Mouse (Mus musculus) megakaryocyte-erythroid progenitor cell, adult 5-6 weeks (primary cell): Measurements from ENCODE around the gene Ehbp1l1. TPM values are rescaled to one million over a fixed set of nuclear protein-coding genes. Genes with fewer than 3 reads are reported as not detected.

Source experiments
- ATAC-seq: replicated peaks from 2 replicates; pipeline ENCODE4 v1.8.0; 2016; ENCODE audit warnings: mild to moderate bottlenecking, inconsistent platforms; ENCODE audit not compliant: severe bottlenecking, poor library complexity, low FRiP score, low TSS enrichment
- total RNA-seq, 2 experiments: library from RNA; stranded (forward) in 1 of 2; stranded (reverse) in 1 of 2; fragments of 200-1000, 215-1000 nt in 1 of 2; fragments of >200 nt in 1 of 2; fragmentation: Nextera tagmentation in 1 of 2; gene quantifications; 2 replicates each; pipeline ENCODE4 v1.2.3; 2014 to 2017

Ehbp1l1 gene
- total RNA-seq (2014; fragmentation: Nextera tagmentation) (43.9 and 46.1 TPM in 2 replicates), total RNA-seq (2017) (42.4 and 43.6 TPM in 2 replicates)

DNA sequence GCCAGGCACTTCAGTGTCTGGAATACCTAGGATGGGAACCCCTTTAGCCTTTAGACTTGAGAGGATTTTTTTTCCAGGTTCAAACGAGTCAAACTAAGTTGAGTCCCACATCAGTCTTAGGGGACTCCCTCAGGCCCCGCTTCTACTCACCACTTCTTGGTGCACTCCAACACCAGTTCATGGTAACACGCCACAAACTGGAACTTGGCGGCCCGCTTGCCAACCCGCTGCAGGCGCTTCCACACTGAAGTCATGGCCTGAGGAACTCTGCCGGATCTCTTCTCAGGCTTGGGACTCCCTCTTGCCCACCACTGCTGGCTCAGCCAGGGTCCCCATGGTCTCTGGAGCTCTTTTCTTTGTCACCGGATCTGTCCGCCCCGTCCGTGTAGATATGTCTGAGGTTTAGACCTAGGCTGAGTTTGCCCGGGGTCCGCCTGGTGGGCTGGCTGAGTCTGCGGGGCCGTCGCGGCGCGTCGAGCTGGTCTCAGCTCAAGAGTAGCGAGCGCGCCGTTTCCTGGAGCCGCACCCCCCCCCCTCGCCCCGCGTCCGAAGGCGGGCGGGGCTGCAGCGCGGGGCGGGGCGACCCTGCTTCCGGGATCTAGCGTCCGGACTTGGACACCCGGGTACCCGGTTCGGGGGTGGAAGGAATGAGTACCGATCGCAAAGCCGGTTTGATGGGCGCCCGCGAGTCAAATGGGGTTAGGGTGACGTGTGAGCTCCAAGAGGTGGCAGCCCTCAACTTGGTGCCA, at the start of gene Ehbp1l1:
Gene Ehbp1l1 (minus strand): TSS at position 551 of the 749 bp plus-strand sequence.
- peak; percentile 8; the same call in 1 of the 2 replicates for ATAC-seq

DNA sequence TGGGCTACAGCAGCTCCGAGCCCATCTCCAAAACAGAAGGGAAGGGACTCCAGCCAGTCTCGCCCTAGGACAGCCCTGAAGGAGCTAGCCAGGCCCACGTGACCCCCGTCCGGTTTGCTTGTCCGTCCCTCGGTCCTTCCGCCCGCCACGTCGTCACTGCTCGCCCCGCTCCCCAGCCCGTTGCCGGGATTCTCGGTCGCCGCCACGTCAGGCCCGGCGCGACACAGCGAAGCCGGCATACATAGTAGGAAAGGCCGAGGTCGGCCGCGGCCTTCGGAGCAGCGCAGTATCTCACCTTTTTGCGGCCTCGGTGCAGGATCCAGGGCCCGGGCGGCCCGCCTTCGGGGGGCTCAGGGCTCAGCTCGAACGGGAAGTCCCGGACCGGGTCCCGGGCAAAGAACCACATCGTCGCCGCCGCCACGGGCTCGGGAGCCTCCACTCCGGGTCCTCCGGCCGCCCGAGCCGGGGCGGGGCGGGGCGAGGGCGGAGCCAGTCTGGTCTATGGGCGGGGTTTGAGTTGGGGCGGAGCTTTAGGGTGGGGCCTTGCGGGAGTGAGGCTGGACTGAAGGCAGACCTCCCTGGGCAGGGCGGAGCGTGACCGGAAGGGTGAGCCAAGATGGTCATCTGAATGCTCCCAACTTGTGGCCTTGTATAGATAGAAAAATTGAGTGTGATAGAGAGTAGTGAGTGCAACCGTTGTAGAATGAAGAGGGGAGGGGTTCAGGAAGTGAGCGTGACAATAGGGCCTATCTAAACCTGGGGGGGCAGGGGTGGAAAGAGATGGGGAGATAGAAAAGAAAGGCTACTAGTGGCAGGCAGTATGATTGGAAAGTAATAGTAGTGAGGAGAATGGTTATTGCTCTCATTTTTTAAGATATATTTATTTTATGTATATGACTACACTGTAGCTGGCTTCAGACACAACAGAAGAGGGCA, 45.1 kb upstream of the Ehbp1l1 start, which contains the start of gene Scyl1:
Gene Scyl1 (minus strand): TSS at position 495 of the 936 bp plus-strand sequence.
- peak; percentile 86 for ATAC-seq

DNA sequence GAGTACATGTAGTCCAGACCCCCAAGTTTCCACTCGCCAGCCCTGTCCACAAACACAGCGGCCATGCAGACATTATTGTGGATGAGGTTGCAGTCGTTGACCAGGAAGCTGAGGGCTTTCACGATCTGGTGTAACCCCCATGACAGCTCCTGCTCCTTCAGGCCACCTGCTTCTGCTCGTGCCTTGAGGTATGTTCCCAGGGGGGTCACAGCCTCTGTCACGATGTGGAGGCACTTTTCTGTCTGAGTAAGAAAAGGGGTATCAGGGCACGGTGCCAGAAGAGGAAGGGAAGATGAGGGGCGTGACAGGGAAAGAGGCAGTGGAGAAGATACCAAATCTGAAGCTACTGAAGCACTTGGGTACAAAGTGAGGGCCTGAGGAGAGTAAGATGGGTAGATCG, 44.2 kb upstream of the Ehbp1l1 start:
- no peak for ATAC-seq

DNA sequence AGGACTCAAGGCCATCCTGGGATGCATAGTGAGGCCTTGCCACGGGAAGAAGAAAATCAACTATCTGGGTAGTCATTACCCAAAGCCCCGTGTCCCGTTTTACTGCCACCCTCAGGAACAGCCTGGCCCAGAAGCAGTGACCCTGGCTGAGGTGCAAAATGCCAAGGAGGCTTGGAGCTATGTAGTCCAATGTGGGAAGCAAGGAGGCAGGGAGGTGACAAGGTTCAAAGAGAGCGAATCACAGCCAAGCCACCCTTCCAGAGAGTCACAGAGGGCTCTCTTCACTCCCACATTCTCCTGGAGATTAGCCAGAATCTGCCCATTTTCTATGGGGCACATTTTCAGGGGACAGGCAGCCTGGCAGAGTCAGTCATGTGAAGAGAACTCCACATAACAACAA, 41.2 kb upstream of the Ehbp1l1 start:
- no peak for ATAC-seq

DNA sequence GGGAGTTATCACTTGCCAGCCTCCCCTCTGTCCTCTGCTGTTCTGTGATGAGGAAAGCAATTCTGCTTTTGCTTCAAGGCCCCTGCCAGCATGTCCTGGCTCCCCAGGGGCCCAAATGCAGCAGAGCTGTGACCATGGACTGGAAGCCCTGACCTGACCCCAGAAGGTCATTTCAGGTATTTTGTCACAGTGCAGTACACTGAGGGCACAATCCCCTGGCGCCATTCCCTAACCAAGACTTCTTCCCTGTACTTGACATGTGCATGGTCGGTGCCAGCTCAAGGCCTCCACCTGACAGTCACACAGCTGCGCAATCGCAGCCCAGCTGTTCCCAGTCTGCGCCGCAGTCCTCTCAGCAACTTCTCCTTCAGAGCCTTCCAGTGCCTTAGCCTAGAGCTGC, 37.0 kb upstream of the Ehbp1l1 start:
- no peak for ATAC-seq

DNA sequence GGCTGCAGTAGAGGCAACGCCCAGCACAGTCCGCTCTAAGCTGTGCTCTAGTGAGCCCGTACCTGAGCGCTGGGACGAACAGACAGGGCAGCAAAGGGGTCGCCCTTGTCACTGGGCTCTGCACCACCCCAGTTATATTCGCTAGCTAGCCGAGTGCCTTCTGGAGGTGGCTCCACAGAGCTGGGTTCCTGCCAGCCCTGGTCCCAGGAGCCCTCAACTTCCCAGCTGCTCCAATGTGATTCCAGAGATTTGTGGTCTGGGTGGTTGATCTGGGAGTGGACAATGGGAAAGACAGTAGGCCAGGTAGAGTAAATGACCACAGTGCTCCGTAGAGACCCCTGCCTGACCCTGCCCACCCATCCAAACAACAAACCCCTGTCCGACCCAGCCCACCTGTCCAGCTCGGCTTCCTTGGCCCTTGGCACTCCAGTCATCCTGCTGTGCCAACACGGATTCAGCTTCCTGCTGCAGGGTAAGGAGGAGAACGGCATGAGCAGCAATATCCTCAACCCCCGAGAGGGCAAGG, 32.8 kb upstream of the Ehbp1l1 start:
- ATAC-seq, result no peak

DNA sequence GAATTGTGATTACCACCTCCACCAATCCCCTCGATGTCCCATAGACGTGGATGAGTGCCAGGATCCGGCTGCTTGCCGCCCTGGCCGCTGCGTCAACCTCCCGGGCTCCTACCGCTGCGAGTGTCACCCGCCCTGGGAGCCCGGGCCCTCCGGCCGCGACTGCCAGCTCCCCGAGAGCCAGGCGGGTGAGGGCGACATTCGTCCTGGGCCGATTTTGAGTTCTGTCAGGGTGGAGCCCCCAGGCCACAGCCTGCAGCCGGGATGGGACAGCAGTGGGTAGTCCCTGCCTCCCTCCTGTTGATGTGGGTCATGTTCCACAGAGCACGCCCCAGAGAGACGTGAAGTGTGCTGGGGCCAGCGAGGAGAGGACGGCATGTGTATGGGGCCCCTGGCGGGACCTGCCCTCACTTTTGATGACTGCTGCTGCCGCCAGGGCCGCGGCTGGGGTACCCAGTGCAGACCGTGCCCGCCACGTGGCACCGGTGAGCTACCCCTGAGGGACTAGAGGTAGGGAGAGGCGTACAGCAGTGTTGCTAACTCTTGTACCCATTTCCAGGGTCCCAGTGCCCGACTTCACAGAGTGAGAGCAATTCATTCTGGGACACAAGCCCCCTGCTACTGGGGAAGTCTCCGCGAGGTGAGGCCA, 31.0 kb upstream of the Ehbp1l1 start:
- no peak for ATAC-seq

DNA sequence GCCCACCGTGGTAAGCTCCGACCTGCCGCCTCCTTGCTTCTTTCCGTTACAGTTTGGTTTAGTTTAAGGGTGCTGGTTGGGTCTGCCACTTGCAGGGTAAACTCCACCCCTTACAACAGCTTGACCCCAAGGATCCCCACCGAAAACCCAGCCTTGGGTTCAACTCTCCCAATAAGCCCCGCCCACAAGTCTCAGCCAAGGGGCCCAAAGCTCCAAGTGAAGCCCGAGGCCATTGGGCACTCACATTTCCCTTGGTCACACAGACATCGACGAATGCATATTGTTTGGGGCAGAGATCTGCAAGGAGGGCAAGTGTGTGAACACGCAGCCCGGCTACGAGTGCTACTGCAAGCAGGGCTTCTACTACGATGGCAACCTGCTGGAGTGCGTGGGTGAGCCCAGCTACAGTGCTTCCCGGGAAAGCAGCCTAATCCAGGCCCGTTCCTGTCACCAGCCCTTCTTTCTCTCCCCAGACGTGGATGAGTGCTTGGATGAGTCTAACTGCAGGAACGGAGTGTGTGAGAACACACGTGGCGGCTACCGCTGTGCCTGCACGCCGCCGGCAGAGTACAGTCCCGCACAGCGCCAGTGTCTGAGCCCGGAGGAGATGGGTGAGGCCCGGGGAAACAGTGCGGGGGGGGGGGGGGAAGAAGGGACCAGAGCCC, 30.3 kb upstream of the Ehbp1l1 start:
- no peak for ATAC-seq

DNA sequence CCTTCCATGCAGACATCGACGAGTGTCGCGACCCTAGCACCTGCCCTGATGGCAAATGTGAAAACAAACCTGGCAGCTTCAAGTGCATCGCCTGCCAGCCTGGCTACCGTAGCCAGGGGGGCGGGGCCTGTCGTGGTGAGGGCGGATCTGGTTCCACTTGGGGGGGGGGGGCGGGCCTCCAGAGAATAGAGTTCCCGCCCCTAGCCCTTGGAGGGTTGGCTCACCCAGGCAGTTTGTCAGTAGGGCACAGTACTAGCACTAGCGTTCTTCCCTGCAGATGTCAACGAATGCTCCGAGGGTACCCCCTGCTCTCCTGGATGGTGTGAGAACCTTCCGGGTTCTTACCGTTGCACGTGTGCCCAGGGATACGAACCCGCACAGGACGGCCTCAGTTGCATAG, 25.6 kb upstream of the Ehbp1l1 start:
- no peak for ATAC-seq

DNA sequence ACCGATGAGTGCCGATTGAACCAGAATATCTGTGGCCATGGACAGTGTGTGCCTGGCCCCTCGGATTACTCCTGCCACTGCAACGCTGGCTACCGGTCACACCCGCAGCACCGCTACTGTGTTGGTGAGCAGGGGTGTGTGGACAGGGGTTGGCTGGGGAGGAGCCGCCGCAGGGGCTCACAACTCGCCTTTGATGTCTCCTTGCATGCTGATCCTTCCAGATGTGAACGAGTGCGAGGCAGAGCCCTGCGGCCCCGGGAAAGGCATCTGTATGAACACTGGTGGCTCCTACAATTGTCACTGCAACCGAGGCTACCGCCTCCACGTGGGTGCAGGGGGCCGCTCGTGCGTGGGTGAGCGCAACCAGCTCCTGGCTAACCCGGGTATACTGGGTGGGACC, 24.8 kb upstream of the Ehbp1l1 start:
- no peak for ATAC-seq

DNA sequence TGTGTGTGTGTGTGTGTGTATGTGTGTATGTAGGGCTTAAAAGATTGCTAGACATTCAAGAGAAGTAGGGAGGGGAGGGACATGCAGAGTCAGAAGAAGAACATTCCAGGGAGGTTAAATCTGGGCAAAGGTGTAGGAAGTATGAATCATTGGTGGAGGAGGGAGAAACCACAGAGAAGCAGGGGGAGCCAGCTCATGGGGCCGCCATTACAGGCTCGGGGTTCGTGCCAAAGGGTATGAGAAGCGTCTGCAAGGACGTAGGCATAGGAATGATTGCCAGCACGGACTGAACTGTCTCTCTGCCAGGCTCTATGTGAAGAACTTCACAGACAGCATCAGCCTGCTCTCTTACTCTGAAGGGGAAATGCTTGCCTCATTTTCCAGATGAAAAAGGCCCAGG, 23.4 kb upstream of the Ehbp1l1 start:
- no peak for ATAC-seq

DNA sequence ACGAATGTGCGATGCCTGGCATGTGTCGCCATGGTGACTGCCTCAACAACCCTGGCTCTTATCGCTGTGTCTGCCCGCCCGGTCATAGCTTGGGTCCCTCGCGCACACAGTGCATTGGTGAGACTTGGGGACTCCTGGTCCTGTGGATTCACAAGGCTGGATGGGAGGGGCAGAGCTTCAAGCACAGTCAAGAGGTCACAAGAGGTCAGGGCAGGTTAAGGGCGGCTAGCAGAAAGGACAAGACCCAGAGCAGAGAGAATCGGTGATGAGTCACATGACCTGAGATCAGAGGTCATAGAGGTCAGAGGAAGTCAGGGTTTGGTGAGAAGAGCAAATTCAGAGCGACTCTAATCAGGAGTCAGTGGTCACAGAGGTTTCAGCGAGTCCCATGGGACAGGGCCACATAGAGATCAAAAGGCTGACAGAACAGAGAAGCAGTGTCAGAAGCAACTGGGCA, 20.8 kb upstream of the Ehbp1l1 start:
- ATAC-seq, result peak; percentile 63

DNA sequence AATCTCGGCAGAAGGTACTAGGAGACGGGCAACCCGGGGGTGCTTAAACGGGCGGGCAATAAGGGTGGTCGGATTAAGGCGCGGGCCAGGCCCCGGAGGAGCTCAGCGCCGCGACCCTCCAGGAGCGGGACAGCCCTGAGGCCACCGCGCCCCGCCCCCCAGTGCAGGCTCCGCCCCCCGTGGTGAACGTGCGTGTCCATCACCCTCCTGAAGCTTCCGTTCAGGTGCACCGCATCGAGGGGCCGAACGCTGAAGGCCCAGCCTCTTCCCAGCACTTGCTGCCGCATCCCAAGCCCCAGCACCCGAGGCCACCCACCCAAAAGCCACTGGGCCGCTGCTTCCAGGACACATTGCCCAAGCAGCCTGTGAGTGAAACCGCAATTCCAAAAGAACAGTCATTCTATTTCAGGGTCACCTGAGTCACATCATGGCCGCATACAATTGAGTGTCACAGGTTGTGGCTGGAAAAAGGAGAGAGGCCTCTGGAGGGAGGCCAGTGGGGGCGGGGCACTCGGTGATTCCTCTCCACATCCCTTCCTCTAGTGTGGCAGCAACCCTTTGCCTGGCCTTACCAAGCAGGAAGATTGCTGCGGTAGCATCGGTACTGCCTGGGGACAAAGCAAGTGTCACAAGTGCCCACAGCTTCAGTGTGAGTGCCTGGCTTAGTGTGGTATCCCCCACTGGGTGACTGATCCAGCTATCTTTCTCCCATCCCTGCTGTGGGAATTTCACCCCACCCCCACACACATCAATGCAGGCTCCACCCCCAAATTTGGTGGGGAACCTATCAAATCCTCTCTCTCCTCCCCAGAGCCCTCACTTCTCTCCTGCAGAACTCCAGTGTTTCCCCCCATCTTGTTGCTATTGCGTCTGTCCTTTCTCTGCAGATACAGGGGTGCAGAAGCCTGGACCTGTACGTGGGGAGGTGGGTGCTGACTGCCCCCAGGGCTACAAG, 19.9 kb upstream of the Ehbp1l1 start:
- no peak for ATAC-seq

DNA sequence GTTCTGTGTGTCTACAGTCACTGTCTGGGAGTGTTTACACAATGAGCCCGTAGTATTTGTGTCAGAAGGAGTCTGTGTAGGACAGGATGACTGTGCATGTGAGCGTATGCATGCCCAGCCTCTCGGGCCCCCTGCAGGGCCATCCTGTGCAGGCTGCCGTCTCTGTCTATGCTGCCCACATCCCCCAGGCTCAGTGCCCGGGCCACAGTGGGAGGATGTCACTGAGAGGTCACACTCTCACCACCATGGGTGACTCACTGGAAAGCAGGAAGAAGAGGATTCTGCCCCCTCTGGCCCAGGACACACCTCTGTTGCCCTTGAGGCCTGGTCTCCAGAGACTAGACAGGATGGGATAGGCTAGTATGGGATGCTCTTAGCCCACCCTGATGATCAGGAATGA, 17.5 kb upstream of the Ehbp1l1 start:
- ATAC-seq, result no peak

DNA sequence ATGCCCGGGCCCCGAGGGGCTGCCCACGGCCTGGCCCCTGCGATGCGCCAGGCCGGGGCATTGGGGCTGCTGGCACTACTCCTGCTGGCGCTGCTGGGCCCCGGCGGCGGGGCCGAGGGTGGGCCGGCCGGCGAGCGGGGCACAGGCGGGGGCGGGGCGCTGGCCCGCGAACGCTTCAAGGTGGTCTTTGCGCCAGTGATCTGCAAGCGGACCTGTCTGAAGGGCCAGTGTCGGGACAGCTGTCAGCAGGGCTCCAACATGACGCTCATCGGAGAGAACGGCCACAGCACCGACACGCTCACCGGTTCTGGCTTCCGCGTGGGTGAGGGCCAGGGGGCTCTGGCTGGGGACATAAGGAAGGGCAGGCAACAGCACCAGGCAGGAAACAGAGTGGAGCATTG, 16.1 kb upstream of the Ehbp1l1 start:
- no peak for ATAC-seq

DNA sequence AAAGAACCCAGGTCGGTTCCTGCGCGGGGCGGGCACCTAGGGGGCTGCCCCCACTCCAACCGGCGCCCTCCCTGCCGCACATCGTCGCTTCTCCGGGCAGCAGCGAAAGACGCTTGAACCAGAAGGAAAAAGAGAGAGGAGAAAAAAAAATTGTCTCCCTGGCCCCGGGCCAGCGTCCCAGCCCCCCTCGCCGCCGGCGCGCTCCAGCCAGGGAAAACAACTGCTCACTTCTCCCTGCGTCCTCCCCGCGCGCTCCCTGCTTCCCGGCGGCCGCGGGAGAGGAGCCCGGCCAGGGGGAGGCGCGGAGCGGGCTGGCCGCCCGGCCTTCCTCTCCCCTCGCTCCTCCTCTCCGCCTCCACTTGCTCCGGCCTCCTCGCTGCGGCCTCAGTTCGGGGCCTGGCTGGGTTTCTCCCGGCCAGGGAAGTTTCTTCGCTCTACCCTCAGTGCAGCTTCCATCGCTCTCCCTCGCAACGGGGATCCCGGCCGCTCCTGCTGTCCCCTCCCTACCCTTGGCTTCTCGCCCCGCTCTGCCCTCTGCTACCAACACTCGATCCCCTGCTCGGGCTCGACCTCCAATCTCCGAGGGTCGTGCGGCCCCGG, 15.6 kb upstream of the Ehbp1l1 start:
- no peak for ATAC-seq
